Mouse (Mus musculus) embryonic facial prominence, embryonic 14.5 days (tissue): Measurements from ENCODE around the gene Epop. TPM values are rescaled to one million over a fixed set of nuclear protein-coding genes. Genes with fewer than 3 reads are reported as not detected.
A peak's percentile ranks its signal among the peaks of the same experiment; 100 is the strongest.
"Not testable (repeated sequence)": the region's sequence is repeated elsewhere in the genome, so short reads cannot be mapped to it uniquely, and the experiment has no call there.

Source experiments
- ATAC-seq: fragments of 200-750 bp; cut with Nextera tagmentation; 2 replicates; pipeline ENCODE4 v1.8.0; 2017; ENCODE audit warnings: low read depth, moderate number of reproducible peaks, moderate TSS enrichment
- DNase-seq: peaks from one replicate; pipeline ENCODE4 v3.0.0-alpha.2; 2015; ENCODE audit warnings: low spot score
- H3K27ac ChIP-seq: fragments of 300-500 bp; sonication (generic); replicated peaks from 2 replicates; pipeline ENCODE4 v1.5.1; 2014; ENCODE audit warnings: low read depth, mild to moderate bottlenecking, low read length, moderate library complexity
- H3K27me3 ChIP-seq: fragments of 300-500 bp; sonication (generic); replicated peaks from 2 replicates; pipeline ENCODE4 v1.6.1; 2014; ENCODE audit warnings: low read length; ENCODE audit not compliant: control insufficient read depth, insufficient read depth
- H3K36me3 ChIP-seq: fragments of 300-500 bp; sonication (generic); 2 replicates; pipeline ENCODE4 v1.6.1; 2014; ENCODE audit warnings: low read length, mixed read lengths; ENCODE audit not compliant: control insufficient read depth, insufficient read depth
- H3K4me1 ChIP-seq: fragments of 300-500 bp; sonication (generic); 2 replicates; pipeline ENCODE4 v1.6.1; 2014; ENCODE audit warnings: antibody characterized with exemption, low read length; ENCODE audit not compliant: control insufficient read depth, insufficient read depth
- H3K4me2 ChIP-seq: fragments of 300-500 bp; sonication (generic); 2 replicates; pipeline ENCODE4 v1.6.1; 2014; ENCODE audit warnings: low read depth, mild to moderate bottlenecking, low read length, moderate library complexity, mixed read lengths
- H3K4me3 ChIP-seq: fragments of 300-500 bp; sonication (generic); 2 replicates; pipeline ENCODE4 v1.5.1; 2014; ENCODE audit warnings: low read depth, mild to moderate bottlenecking, low read length
- H3K9ac ChIP-seq: fragments of 300-500 bp; sonication (generic); 2 replicates; pipeline ENCODE4 v1.6.1; 2014; ENCODE audit warnings: low read depth, mild to moderate bottlenecking, low read length, moderate library complexity, mixed read lengths
- H3K9me3 ChIP-seq: fragments of 300-500 bp; sonication (generic); 2 replicates; pipeline ENCODE4 v1.6.1; 2016; ENCODE audit warnings: low read length; ENCODE audit not compliant: control insufficient read depth
- WGBS: fragments of 180-500 bp; shearing (Covaris S2); extraction: QIAGEN DNeasy Blood & Tissue Kit; methylation state at CpG from one replicate; pipeline ENCODE4 v1.1.7; 2014; 5-methylcytosine and 5-hydroxymethylcytosine counted together
- polyA plus RNA-seq: library from polyadenylated mRNA; unstranded; fragments of >200 nt; fragmentation: Nextera tagmentation; extraction: Ambion mirVana; gene quantifications from 2 replicates; pipeline ENCODE4 v1.2.1, GENCODE M21; 2014

Gene Epop
- polyA plus RNA-seq, 1 experiment from 2014 or later, result 2.4 TPM

- H3K9me3 ChIP-seq, H3K36me3 ChIP-seq, ATAC-seq, H3K4me2 ChIP-seq, DNase-seq, H3K4me3 ChIP-seq, H3K9ac ChIP-seq, H3K27ac ChIP-seq: not testable (repeated sequence)
- WGBS, result 85% methylated on average over 6 of the region's 6 CpGs
- Histone ChIP-seq H3K27me3 (peaks cover 18% of the 10 kb centered on the region), H3K4me1 (peaks cover 25% of the 10 kb centered on the region)
Observed at GRCm38 (mm10) chr11:97657967-97658366, 28.5 kb upstream of the Epop start.

- ATAC-seq (no peak), DNase-seq (no peak)
- Histone ChIP-seq H3K27ac (no peak overlapping the region), H3K4me1 (peaks cover 23% of the 10 kb centered on the region), H3K4me3 (no peak overlapping the region), H3K9ac (no peak overlapping the region), H3K4me2 (no peak overlapping the region), H3K36me3 (no peaks in the 10 kb centered on the region), H3K9me3 (no peaks in the 10 kb centered on the region), H3K27me3 (peaks cover 16% of the 10 kb centered on the region)
- 32% methylated on average over 3 of the region's 6 CpGs for WGBS
Observed at GRCm38 (mm10) chr11:97657184-97657945, 27.9 kb upstream of the Epop start.

GRCm38 (mm10) chr11:97656269-97656971 is 26.9 kb upstream of the Epop start:
- no peak for DNase-seq
- H3K4me2 ChIP-seq, result no peak overlapping the region
- H3K9me3 ChIP-seq, result no peaks in the 10 kb centered on the region
- H3K4me1 ChIP-seq, result peaks cover 17% of the 10 kb centered on the region
- no peak for ATAC-seq
- H3K27me3 ChIP-seq, result peaks cover 6% of the 10 kb centered on the region
- no peak overlapping the region for H3K27ac ChIP-seq
- no peak overlapping the region for H3K4me3 ChIP-seq
- no peaks in the 10 kb centered on the region for H3K36me3 ChIP-seq
- H3K9ac ChIP-seq, result no peak overlapping the region
- WGBS, result 77% methylated on average over 14 of the region's 14 CpGs

GRCm38 (mm10) chr11:97654210-97654609 is 24.7 kb upstream of the Epop start:
- Histone ChIP-seq H3K4me2 (no peak overlapping the region), H3K9ac (no peak overlapping the region), H3K27me3 (no peaks in the 10 kb centered on the region), H3K4me1 (peaks cover 3% of the 10 kb centered on the region; the same call in 1 of the 2 replicates), H3K4me3 (no peak overlapping the region), H3K9me3 (no peaks in the 10 kb centered on the region), H3K27ac (no peak overlapping the region), H3K36me3 (no peaks in the 10 kb centered on the region)
- DNase-seq (no peak), ATAC-seq (no peak)
- 91% methylated on average over 2 of the region's 2 CpGs for whole genome bisulfite sequencing

GRCm38 (mm10) chr11:97653376-97653775 is 23.9 kb upstream of the Epop start:
- H3K9ac ChIP-seq, DNase-seq, H3K9me3 ChIP-seq, ATAC-seq, H3K4me1 ChIP-seq, H3K27ac ChIP-seq, H3K36me3 ChIP-seq, H3K27me3 ChIP-seq, H3K4me3 ChIP-seq, H3K4me2 ChIP-seq: not testable (repeated sequence)
- WGBS, result 94% methylated on average over 11 of the region's 11 CpGs

- no peak for DNase-seq
- H3K4me1 ChIP-seq, result no peaks in the 10 kb centered on the region
- no peak overlapping the region for H3K27ac ChIP-seq
- no peaks in the 10 kb centered on the region for H3K36me3 ChIP-seq
- no peak overlapping the region for H3K9ac ChIP-seq
- H3K27me3 ChIP-seq, result no peaks in the 10 kb centered on the region
- no peak for ATAC-seq
- H3K4me3 ChIP-seq, result no peak overlapping the region
- no peak overlapping the region for H3K4me2 ChIP-seq
- 42% methylated on average over 5 of the region's 5 CpGs for WGBS
- no peaks in the 10 kb centered on the region for H3K9me3 ChIP-seq
Observed at GRCm38 (mm10) chr11:97650341-97650740, 20.8 kb upstream of the Epop start.

- not testable (repeated sequence) for H3K27me3 ChIP-seq, H3K27ac ChIP-seq, H3K36me3 ChIP-seq, H3K4me3 ChIP-seq, H3K4me2 ChIP-seq, DNase-seq, ATAC-seq, H3K4me1 ChIP-seq, H3K9me3 ChIP-seq, H3K9ac ChIP-seq
- WGBS, result 79% methylated on average over 4 of the region's 4 CpGs
Observed at GRCm38 (mm10) chr11:97648541-97648940, 19.0 kb upstream of the Epop start.

GRCm38 (mm10) chr11:97644834-97645233 is 15.3 kb upstream of the Epop start:
- Histone ChIP-seq H3K4me3 (no peak overlapping the region), H3K4me2 (no peak overlapping the region), H3K36me3 (no peaks in the 10 kb centered on the region), H3K27me3 (no peaks in the 10 kb centered on the region), H3K27ac (no peak overlapping the region), H3K9ac (no peak overlapping the region), H3K4me1 (no peaks in the 10 kb centered on the region), H3K9me3 (no peaks in the 10 kb centered on the region)
- WGBS, result 4% methylated on average over 6 of the region's 6 CpGs
- ATAC-seq (0 out of 2 replicates have a peak, but pooled peaks have one; percentile 30), DNase-seq (peak; percentile 63)
